Mouse (Mus musculus) spleen, adult 2 months (tissue): ENCODE data around the gene Jmjd6.

Experiments used
- CTCF ChIP-seq: fragments of 200-500 bp; IDR thresholded peaks from 2 replicates; pipeline ENCODE4 v1.5.1; 2011; ENCODE audit warnings: mild to moderate bottlenecking, inconsistent platforms; ENCODE audit not compliant: insufficient read depth, insufficient read length, insufficient replicate concordance; ENCODE audit errors: extremely low read depth
- POLR2A ChIP-seq: fragments of 200-500 bp; IDR thresholded peaks from 2 replicates; pipeline ENCODE4 v1.6.1; 2011; ENCODE audit warnings: low read depth, low read length, inconsistent platforms

DNA sequence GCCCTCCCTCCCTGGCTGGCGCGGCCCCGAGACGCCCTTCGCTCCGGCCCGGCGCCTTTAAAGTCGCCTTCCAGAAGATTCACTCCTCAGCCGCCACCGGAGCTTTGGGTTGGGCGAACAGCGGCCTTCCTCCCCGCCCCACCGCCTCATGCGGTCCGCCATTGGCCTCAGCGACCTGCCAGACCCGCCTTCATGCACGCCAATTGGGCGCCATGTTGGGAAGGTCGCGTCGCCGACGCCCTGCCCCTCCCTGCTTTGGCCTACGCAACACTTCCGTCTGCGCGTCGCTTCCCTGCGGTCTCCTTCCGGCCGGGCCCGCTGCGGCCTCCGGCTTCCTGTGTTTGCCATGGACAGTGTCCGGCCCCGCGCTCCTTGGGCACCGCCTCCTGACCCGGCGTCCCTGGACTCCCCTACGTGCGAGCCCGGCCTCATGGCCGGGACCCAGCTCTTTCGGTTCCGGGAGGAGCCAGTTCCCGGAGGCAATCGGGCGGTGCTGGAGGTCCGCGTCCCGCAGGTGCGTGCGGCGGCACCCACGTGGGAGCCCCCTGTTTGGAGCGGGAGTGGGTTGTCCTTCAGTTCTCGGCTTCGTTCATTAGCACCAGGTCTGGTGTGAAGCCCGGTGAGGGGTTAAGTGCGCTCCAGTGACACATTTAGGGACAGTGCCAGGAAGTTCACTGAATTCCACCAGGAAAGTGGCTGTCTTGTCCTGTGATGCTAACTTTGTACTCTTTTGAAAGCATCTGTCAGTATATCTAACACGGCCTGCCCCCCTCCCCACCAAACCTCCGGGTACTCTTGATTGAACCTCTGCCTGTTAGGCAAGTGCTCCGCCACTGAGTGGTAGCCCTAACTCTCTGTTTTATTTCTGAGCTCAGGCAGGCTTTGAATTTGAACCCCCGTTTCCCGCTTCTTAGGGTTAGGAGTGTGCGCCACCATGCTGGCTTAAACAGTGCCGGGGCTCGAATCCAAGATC lies at the start of gene Jmjd6, which contains the start of gene Mettl23:
- TF ChIP-seq CTCF, result no peak
- TF ChIP-seq POLR2A, result no peak; the same call in none of the 2 replicates
